Mouse (Mus musculus): Measurements from ENCODE around the gene Plcl2. TPM values are rescaled to one million over a fixed set of nuclear protein-coding genes. Genes with fewer than 3 reads are reported as not detected.
"Not testable (repeated sequence)": the region's sequence is repeated elsewhere in the genome, so short reads cannot be mapped to it uniquely, and the experiment has no call there.

The Plcl2 gene
- polyA plus RNA-seq, 1 experiment from 2014 or later: 5.9 TPM

GRCm38 (mm10) chr17:50568846-50569245, 59.6 kb downstream of the Plcl2 start:
- H3K4me1 ChIP-seq (ENCODE audit: control insufficient read depth, insufficient read depth, low read length): no peaks in the 10 kb centered on the region
- H3K4me2 ChIP-seq (replicated peaks; ENCODE audit: low read depth, low read length): no peak overlapping the region
- no peaks in the 10 kb centered on the region for H3K27me3 ChIP-seq (ENCODE audit: control insufficient read depth, insufficient read depth, low read length)
- 89% methylated on average over 2 of the region's 2 CpGs for WGBS
- H3K9ac ChIP-seq (replicated peaks; ENCODE audit: low read depth, low read length): no peak overlapping the region
- no peak overlapping the region for H3K4me3 ChIP-seq (ENCODE audit: low read depth, low read length)
- H3K36me3 ChIP-seq (ENCODE audit: control insufficient read depth, insufficient read depth, low read length): no peaks in the 10 kb centered on the region
- H3K27ac ChIP-seq (ENCODE audit: low read length): no peak overlapping the region
- no peaks in the 10 kb centered on the region for H3K9me3 ChIP-seq (ENCODE audit: control insufficient read depth, low read depth, low read length)
- no peak for ATAC-seq (ENCODE audit: insufficient number of reproducible peaks, insufficient read depth, low FRiP score, low read depth)

GRCm38 (mm10) chr17:50570228-50570627, 61.0 kb downstream of the Plcl2 start:
- not testable (repeated sequence) for H3K27me3 ChIP-seq (ENCODE audit: control insufficient read depth, insufficient read depth, low read length); ATAC-seq (ENCODE audit: insufficient number of reproducible peaks, insufficient read depth, low FRiP score, low read depth); H3K4me1 ChIP-seq (ENCODE audit: control insufficient read depth, insufficient read depth, low read length); H3K4me3 ChIP-seq (ENCODE audit: low read depth, low read length); H3K9me3 ChIP-seq (ENCODE audit: control insufficient read depth, low read depth, low read length); H3K9ac ChIP-seq (replicated peaks; ENCODE audit: low read depth, low read length); H3K27ac ChIP-seq (ENCODE audit: low read length); H3K36me3 ChIP-seq (ENCODE audit: control insufficient read depth, insufficient read depth, low read length); H3K4me2 ChIP-seq (replicated peaks; ENCODE audit: low read depth, low read length)
- WGBS: 97% methylated on average over 5 of the region's 5 CpGs

- Histone ChIP-seq H3K4me2 (replicated peaks; ENCODE audit: low read depth, low read length) (no peak overlapping the region), H3K36me3 (ENCODE audit: control insufficient read depth, insufficient read depth, low read length) (no peaks in the 10 kb centered on the region), H3K27me3 (ENCODE audit: control insufficient read depth, insufficient read depth, low read length) (no peaks in the 10 kb centered on the region), H3K9me3 (ENCODE audit: control insufficient read depth, low read depth, low read length) (no peaks in the 10 kb centered on the region), H3K4me3 (ENCODE audit: low read depth, low read length) (no peak overlapping the region), H3K9ac (replicated peaks; ENCODE audit: low read depth, low read length) (no peak overlapping the region), H3K27ac (ENCODE audit: low read length) (no peak overlapping the region), H3K4me1 (ENCODE audit: control insufficient read depth, insufficient read depth, low read length) (no peaks in the 10 kb centered on the region)
- no peak for ATAC-seq (ENCODE audit: insufficient number of reproducible peaks, insufficient read depth, low FRiP score, low read depth)
- WGBS: 83% methylated on average over 5 of the region's 5 CpGs
Observed at GRCm38 (mm10) chr17:50570681-50571398, 61.6 kb downstream of the Plcl2 start.

- H3K4me2 ChIP-seq (replicated peaks; ENCODE audit: low read depth, low read length): no peak overlapping the region
- H3K4me1 ChIP-seq (ENCODE audit: control insufficient read depth, insufficient read depth, low read length): no peaks in the 10 kb centered on the region
- ATAC-seq (ENCODE audit: insufficient number of reproducible peaks, insufficient read depth, low FRiP score, low read depth): no peak
- no peak overlapping the region for H3K9ac ChIP-seq (replicated peaks; ENCODE audit: low read depth, low read length)
- WGBS: 94% methylated on average over 12 of the region's 12 CpGs
- H3K27ac ChIP-seq (ENCODE audit: low read length): no peak overlapping the region
- H3K9me3 ChIP-seq (ENCODE audit: control insufficient read depth, low read depth, low read length): no peaks in the 10 kb centered on the region
- H3K4me3 ChIP-seq (ENCODE audit: low read depth, low read length): no peak overlapping the region
- H3K27me3 ChIP-seq (ENCODE audit: control insufficient read depth, insufficient read depth, low read length): no peaks in the 10 kb centered on the region
- no peaks in the 10 kb centered on the region for H3K36me3 ChIP-seq (ENCODE audit: control insufficient read depth, insufficient read depth, low read length)
Observed at GRCm38 (mm10) chr17:50574161-50574560, 65.0 kb downstream of the Plcl2 start.

GRCm38 (mm10) chr17:50580416-50580815, 71.2 kb downstream of the Plcl2 start:
- H3K4me1 ChIP-seq (ENCODE audit: control insufficient read depth, insufficient read depth, low read length): no peaks in the 10 kb centered on the region
- no peak overlapping the region for H3K4me3 ChIP-seq (ENCODE audit: low read depth, low read length)
- H3K9me3 ChIP-seq (ENCODE audit: control insufficient read depth, low read depth, low read length): no peaks in the 10 kb centered on the region
- H3K36me3 ChIP-seq (ENCODE audit: control insufficient read depth, insufficient read depth, low read length): no peaks in the 10 kb centered on the region
- ATAC-seq (ENCODE audit: insufficient number of reproducible peaks, insufficient read depth, low FRiP score, low read depth): no peak
- H3K9ac ChIP-seq (replicated peaks; ENCODE audit: low read depth, low read length): no peak overlapping the region
- WGBS: 84% methylated on average over 3 of the region's 3 CpGs
- H3K27me3 ChIP-seq (ENCODE audit: control insufficient read depth, insufficient read depth, low read length): no peaks in the 10 kb centered on the region
- no peak overlapping the region for H3K4me2 ChIP-seq (replicated peaks; ENCODE audit: low read depth, low read length)
- no peak overlapping the region for H3K27ac ChIP-seq (ENCODE audit: low read length)

GRCm38 (mm10) chr17:50586834-50587233, 77.6 kb downstream of the Plcl2 start:
- Histone ChIP-seq H3K9me3 (ENCODE audit: control insufficient read depth, low read depth, low read length) (no peaks in the 10 kb centered on the region), H3K4me3 (ENCODE audit: low read depth, low read length) (no peak overlapping the region), H3K27me3 (ENCODE audit: control insufficient read depth, insufficient read depth, low read length) (no peaks in the 10 kb centered on the region), H3K36me3 (ENCODE audit: control insufficient read depth, insufficient read depth, low read length) (no peaks in the 10 kb centered on the region), H3K27ac (ENCODE audit: low read length) (no peak overlapping the region), H3K9ac (replicated peaks; ENCODE audit: low read depth, low read length) (no peak overlapping the region), H3K4me1 (ENCODE audit: control insufficient read depth, insufficient read depth, low read length) (no peaks in the 10 kb centered on the region), H3K4me2 (replicated peaks; ENCODE audit: low read depth, low read length) (no peak overlapping the region)
- ATAC-seq (ENCODE audit: insufficient number of reproducible peaks, insufficient read depth, low FRiP score, low read depth): no peak
- 88% methylated on average over 5 of the region's 5 CpGs for WGBS

- Histone ChIP-seq H3K9ac (replicated peaks; ENCODE audit: low read depth, low read length) (no peak overlapping the region), H3K4me2 (replicated peaks; ENCODE audit: low read depth, low read length) (no peak overlapping the region), H3K36me3 (ENCODE audit: control insufficient read depth, insufficient read depth, low read length) (no peaks in the 10 kb centered on the region), H3K4me1 (ENCODE audit: control insufficient read depth, insufficient read depth, low read length) (no peaks in the 10 kb centered on the region), H3K27me3 (ENCODE audit: control insufficient read depth, insufficient read depth, low read length) (no peaks in the 10 kb centered on the region), H3K4me3 (ENCODE audit: low read depth, low read length) (no peak overlapping the region), H3K9me3 (ENCODE audit: control insufficient read depth, low read depth, low read length) (no peaks in the 10 kb centered on the region), H3K27ac (ENCODE audit: low read length) (no peak overlapping the region)
- no peak for ATAC-seq (ENCODE audit: insufficient number of reproducible peaks, insufficient read depth, low FRiP score, low read depth)
- WGBS: 69% methylated on average over 3 of the region's 3 CpGs
Observed at GRCm38 (mm10) chr17:50587941-50588340, 78.7 kb downstream of the Plcl2 start.

- H3K4me1 ChIP-seq (ENCODE audit: control insufficient read depth, insufficient read depth, low read length): no peaks in the 10 kb centered on the region
- H3K4me2 ChIP-seq (replicated peaks; ENCODE audit: low read depth, low read length): no peak overlapping the region
- H3K9me3 ChIP-seq (ENCODE audit: control insufficient read depth, low read depth, low read length): no peaks in the 10 kb centered on the region
- H3K27ac ChIP-seq (ENCODE audit: low read length): no peak overlapping the region
- no peaks in the 10 kb centered on the region for H3K27me3 ChIP-seq (ENCODE audit: control insufficient read depth, insufficient read depth, low read length)
- no peak for ATAC-seq (ENCODE audit: insufficient number of reproducible peaks, insufficient read depth, low FRiP score, low read depth)
- no peaks in the 10 kb centered on the region for H3K36me3 ChIP-seq (ENCODE audit: control insufficient read depth, insufficient read depth, low read length)
- H3K4me3 ChIP-seq (ENCODE audit: low read depth, low read length): no peak overlapping the region
- WGBS: 62% methylated on average over 6 of the region's 6 CpGs
- H3K9ac ChIP-seq (replicated peaks; ENCODE audit: low read depth, low read length): no peak overlapping the region
Observed at GRCm38 (mm10) chr17:50600178-50600577, 91.0 kb downstream of the Plcl2 start.

- no peak for ATAC-seq (ENCODE audit: insufficient number of reproducible peaks, insufficient read depth, low FRiP score, low read depth)
- 80% methylated on average over 1 of the region's 1 CpGs for WGBS
- Histone ChIP-seq H3K4me2 (replicated peaks; ENCODE audit: low read depth, low read length) (no peak overlapping the region), H3K9me3 (ENCODE audit: control insufficient read depth, low read depth, low read length) (no peaks in the 10 kb centered on the region), H3K27me3 (ENCODE audit: control insufficient read depth, insufficient read depth, low read length) (no peaks in the 10 kb centered on the region), H3K9ac (replicated peaks; ENCODE audit: low read depth, low read length) (no peak overlapping the region), H3K27ac (ENCODE audit: low read length) (no peak overlapping the region), H3K36me3 (ENCODE audit: control insufficient read depth, insufficient read depth, low read length) (no peaks in the 10 kb centered on the region), H3K4me3 (ENCODE audit: low read depth, low read length) (no peak overlapping the region), H3K4me1 (ENCODE audit: control insufficient read depth, insufficient read depth, low read length) (no peaks in the 10 kb centered on the region)
Observed at GRCm38 (mm10) chr17:50600696-50601095, 91.5 kb downstream of the Plcl2 start.

All from stomach, embryonic 14.5 days (tissue).